9 mouse cellular contexts compared by ENCODE assay signal in the genomic region with DNA sequence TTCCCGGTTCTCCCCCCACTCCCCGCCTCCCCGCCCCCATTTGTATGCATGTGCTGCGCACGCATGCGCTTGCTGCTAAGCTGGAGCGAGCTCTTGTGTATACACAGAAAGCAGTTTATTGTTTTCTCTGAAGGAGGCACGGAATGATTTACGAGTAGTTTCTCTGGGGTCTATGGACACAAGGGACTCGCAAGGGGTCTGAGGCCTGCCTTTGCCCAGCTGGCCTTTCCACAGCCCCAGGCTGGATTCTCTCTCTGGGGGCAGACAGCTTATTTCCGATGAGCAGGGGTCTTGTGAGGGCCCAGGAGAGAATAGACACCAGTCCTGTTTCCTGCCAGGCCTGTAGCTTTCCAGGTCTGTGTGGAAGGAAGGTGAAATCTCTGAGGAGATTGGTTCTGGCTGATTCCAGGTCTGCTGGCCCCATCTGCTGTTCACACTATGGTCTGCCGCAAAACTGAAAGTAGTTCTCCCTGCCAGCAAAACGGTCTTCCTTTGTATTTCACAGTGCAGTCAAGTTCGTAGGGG.
A peak's percentile ranks its signal among the peaks of the same experiment; 100 is the strongest.
DNase-seq lines count a peak whose midpoint lies in the region; ATAC-seq lines count a peak whose summit lies in the region.
"Had no signal": no experiment of that assay in that cellular context is flagged by ENCODE, and none has a peak within 500 bp of the region (broad histone marks: within the 10 kb centered on the region; RNA-seq: fewer than 3 reads in every experiment).

No protein-coding gene starts in this region.

- H3K9ac ChIP-seq in intestine, embryonic 14.5 days (ENCODE audit: low read length), result peak overlapping the region; percentile 37
- no peak overlapping the region for H3K9ac ChIP-seq in midbrain, embryonic 12.5 days (replicated peaks)
- H3K9ac ChIP-seq: liver, embryonic 15.5 days had no signal

- WGBS in intestine, embryonic 14.5 days, result 24% methylated on average over 14 of the region's 14 CpGs
- WGBS in midbrain, embryonic 12.5 days, result 53% methylated on average over 14 of the region's 14 CpGs

- H3K4me2 ChIP-seq in intestine, embryonic 14.5 days (ENCODE audit: low read length), result peak overlapping the region; percentile 50
- peak overlapping the region; percentile 12; the same call in 1 of the 2 replicates for H3K4me2 ChIP-seq in midbrain, embryonic 12.5 days (replicated peaks)
- H3K4me2 ChIP-seq: liver, embryonic 15.5 days had no signal

- no peaks in the 10 kb centered on the region for H3K9me3 ChIP-seq in intestine, embryonic 14.5 days (ENCODE audit: control insufficient read depth, low read length)
- no peaks in the 10 kb centered on the region for H3K9me3 ChIP-seq in midbrain, embryonic 12.5 days
- H3K9me3 ChIP-seq: liver, embryonic 15.5 days had no signal

- H3K4me1 ChIP-seq in intestine, embryonic 14.5 days (replicated peaks; ENCODE audit: control insufficient read depth, insufficient read depth, low read length), result peaks cover 3% of the 10 kb centered on the region; the same call in 1 of the 2 replicates
- peaks cover 17% of the 10 kb centered on the region; the same call in 1 of the 2 replicates for H3K4me1 ChIP-seq in midbrain, embryonic 12.5 days

- peak; percentile 85 for ATAC-seq in intestine, embryonic 14.5 days (replicated peaks; ENCODE audit: low FRiP score, low TSS enrichment, low read depth)
- ATAC-seq in midbrain, embryonic 12.5 days (ENCODE audit: low FRiP score, low read depth), result peak; percentile 66

- no peaks in the 10 kb centered on the region for H3K36me3 ChIP-seq in intestine, embryonic 14.5 days (ENCODE audit: control insufficient read depth, insufficient read depth, low read length)
- H3K36me3 ChIP-seq in midbrain, embryonic 12.5 days, result no peaks in the 10 kb centered on the region
- peaks cover 9% of the 10 kb centered on the region for H3K36me3 ChIP-seq in splenic B cell, adult 2 months (ENCODE audit: control insufficient read depth, insufficient read depth, low read length, poor library complexity, severe bottlenecking)
- H3K36me3 ChIP-seq: liver, embryonic 15.5 days had no signal

- peak; percentile 9 for DNase-seq in cerebellum, adult 9-11 months
- DNase-seq in cerebellum, adult 11 months, result no peak
- peak; percentile 25 to 49 for DNase-seq in cerebellum, postnatal 25 days
- peak; percentile 60 for DNase-seq in gastrocnemius, postnatal 14 days
- DNase-seq in intestine, embryonic 14.5 days (ENCODE audit: low spot score), result peak; percentile 84
- DNase-seq in left cerebral cortex, postnatal 10 days (ENCODE audit: extremely low spot score in 1 of 2, low spot score in 2 of 2), result peak; percentile 59 to 69
- peak; percentile 49 for DNase-seq in splenic B cell, adult 2 months (ENCODE audit: low read depth, low spot score)

- H3K27ac ChIP-seq in intestine, embryonic 14.5 days (ENCODE audit: low read depth), result peak overlapping the region; percentile 82
- H3K27ac ChIP-seq in midbrain, embryonic 12.5 days (replicated peaks), result peak overlapping the region; percentile 49
- H3K27ac ChIP-seq: liver, embryonic 15.5 days had no signal

- peak overlapping the region; percentile 28 for H3K4me3 ChIP-seq in intestine, embryonic 14.5 days (ENCODE audit: low read depth, low read length)
- no peak overlapping the region for H3K4me3 ChIP-seq in midbrain, embryonic 12.5 days
- H3K4me3 ChIP-seq: liver, embryonic 15.5 days had no signal

- intact Hi-C loops in gastrocnemius, postnatal 14 days (cut with DNase I; ENCODE audit: low total_unique reads), result loop anchor here (2.0 kb wide), 1 partner anchor 99 kb away; no protein-coding TSS in a partner anchor
- intact Hi-C loops in left cerebral cortex, postnatal 10 days (cut with DNase I), result loop anchor here (2.0 kb wide), 1 partner anchor 99 kb away; no protein-coding TSS in a partner anchor

- H3K27me3 ChIP-seq in intestine, embryonic 14.5 days (replicated peaks; ENCODE audit: control insufficient read depth, insufficient read depth, low read length), result no peaks in the 10 kb centered on the region
- H3K27me3 ChIP-seq in midbrain, embryonic 12.5 days, result no peaks in the 10 kb centered on the region
- no peaks in the 10 kb centered on the region for H3K27me3 ChIP-seq in splenic B cell, adult 2 months (ENCODE audit: control insufficient read depth, insufficient read depth, low read length, poor library complexity, severe bottlenecking)
- H3K27me3 ChIP-seq: liver, embryonic 15.5 days had no signal
